Mouse (Mus musculus) megakaryocyte, embryonic 14.5 days (primary cell): Measurements from ENCODE around the gene Sec11a.

Experiments used
- FLI1 ChIP-seq: IDR thresholded peaks from 2 replicates; pipeline ENCODE4 v1.6.1; 2012; ENCODE audit warnings: low read length, inconsistent platforms, mixed read lengths
- GATA1 ChIP-seq: IDR thresholded peaks from 3 replicates; pipeline ENCODE4 v1.6.1; 2012; ENCODE audit warnings: mixed read lengths, low read length, inconsistent platforms, borderline replicate concordance

- TF ChIP-seq GATA1 (no peak), FLI1 (no peak)
Observed at GRCm38 (mm10) chr7:80903625-80904422, 43.8 kb downstream of the Sec11a start.
